Comparison of ENCODE assay signal across 11 mouse cellular contexts in the genomic region with DNA sequence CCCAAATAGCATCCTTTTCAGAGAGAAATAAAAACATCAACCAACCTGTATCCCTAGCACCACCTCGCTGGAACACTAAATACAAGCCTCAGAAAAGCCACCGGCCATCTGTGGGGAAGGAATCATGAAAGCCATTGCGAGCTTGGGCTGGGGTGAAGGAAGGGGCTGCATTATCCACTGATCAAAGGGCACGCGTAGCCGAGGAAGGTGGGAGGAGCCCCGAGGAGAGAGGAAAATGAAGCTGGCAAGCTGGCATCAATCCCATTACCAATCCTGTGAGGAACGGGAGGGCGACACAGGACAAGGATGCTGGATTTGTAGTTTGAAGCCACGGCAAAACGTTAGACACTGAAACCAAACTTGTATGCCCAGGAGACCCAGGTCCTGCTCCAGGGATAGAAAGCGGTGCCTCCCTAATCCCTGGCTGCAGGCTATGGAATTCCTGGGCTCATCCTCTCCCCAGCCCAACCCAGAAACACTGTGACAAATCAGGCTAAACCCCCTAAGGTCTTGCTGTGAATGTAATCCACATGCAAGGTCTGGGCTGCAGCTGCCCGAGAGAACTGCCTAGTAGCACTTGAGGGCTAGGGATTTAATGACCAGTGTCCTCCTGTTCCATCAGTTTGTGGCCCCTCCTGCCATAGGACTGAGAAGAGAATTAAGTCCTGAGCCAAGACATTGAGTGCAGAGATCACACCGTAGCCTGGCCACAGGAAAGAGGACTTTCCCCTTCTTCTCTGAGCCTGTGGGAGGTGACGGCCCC.
DNase-seq lines count a peak whose midpoint lies in the region; ATAC-seq and TF ChIP-seq lines count a peak whose summit lies in the region.
"Had no signal": no experiment of that assay in that cellular context is flagged by ENCODE, and none has a peak within 500 bp of the region (broad histone marks: within the 10 kb centered on the region; RNA-seq: fewer than 3 reads in every experiment).

No protein-coding gene starts in this region.

- peak overlapping the region; percentile 46 for H3K4me2 ChIP-seq in heart, embryonic 13.5 days
- peak overlapping the region; percentile 44 for H3K4me2 ChIP-seq in hindbrain, embryonic 12.5 days (replicated peaks)
- H3K4me2 ChIP-seq in lung, postnatal 0 days (replicated peaks; ENCODE audit: low read depth, low read length) = no peak overlapping the region

- no peak for TF ChIP-seq CTCF in lung, postnatal 0 days (IDR thresholded peaks at IDR 0.05)

- DNase-seq in heart, postnatal 4 days = no peak
- DNase-seq in embryonic facial prominence, embryonic 10.5 days (ENCODE audit: low spot score) = peak; percentile 40
- DNase-seq in neural tube, embryonic 10.5 days (ENCODE audit: extremely low spot score, low spot score) = peak; percentile 36
- DNase-seq in right cerebral cortex, postnatal 25 days = no peak
- DNase-seq in lung, postnatal 0 days (ENCODE audit: low spot score) = no peak
- DNase-seq: adrenal gland, postnatal 14 days; right cerebral cortex, adult 18-20 months had no signal

- H3K36me3 ChIP-seq in heart, embryonic 13.5 days = no peaks in the 10 kb centered on the region
- no peaks in the 10 kb centered on the region for H3K36me3 ChIP-seq in embryonic facial prominence, embryonic 10.5 days (replicated peaks)
- no peaks in the 10 kb centered on the region for H3K36me3 ChIP-seq in hindbrain, embryonic 12.5 days
- H3K36me3 ChIP-seq in lung, postnatal 0 days (ENCODE audit: insufficient read depth, low read length) = no peaks in the 10 kb centered on the region

- no peak for TF ChIP-seq EP300 in lung, postnatal 0 days (IDR thresholded peaks at IDR 0.05)

- H3K4me1 ChIP-seq in heart, embryonic 13.5 days = peaks cover 23% of the 10 kb centered on the region
- peaks cover 27% of the 10 kb centered on the region for H3K4me1 ChIP-seq in embryonic facial prominence, embryonic 10.5 days
- H3K4me1 ChIP-seq in hindbrain, embryonic 12.5 days = peaks cover 21% of the 10 kb centered on the region
- peaks cover 4% of the 10 kb centered on the region; the same call in 1 of the 2 replicates for H3K4me1 ChIP-seq in lung, postnatal 0 days (ENCODE audit: insufficient read depth, low read depth, low read length)

- no peak overlapping the region for H3K27ac ChIP-seq in heart, embryonic 13.5 days (replicated peaks)
- H3K27ac ChIP-seq in embryonic facial prominence, embryonic 10.5 days (replicated peaks) = no peak overlapping the region
- H3K27ac ChIP-seq in hindbrain, embryonic 12.5 days = no peak overlapping the region; the same call in 1 of the 2 replicates
- no peak overlapping the region for H3K27ac ChIP-seq in lung, postnatal 0 days (ENCODE audit: low read length)

- WGBS in heart, embryonic 13.5 days = 13% methylated on average over 15 of the region's 15 CpGs
- 9% methylated on average over 15 of the region's 15 CpGs for WGBS in embryonic facial prominence, embryonic 10.5 days
- WGBS in hindbrain, embryonic 12.5 days = 11% methylated on average over 15 of the region's 15 CpGs
- 24% methylated on average over 15 of the region's 15 CpGs for WGBS in lung, postnatal 0 days

- no peak overlapping the region for H3K4me3 ChIP-seq in heart, embryonic 13.5 days
- H3K4me3 ChIP-seq in embryonic facial prominence, embryonic 10.5 days = peak overlapping the region; percentile 29; the same call in 1 of the 2 replicates
- no peak overlapping the region for H3K4me3 ChIP-seq in hindbrain, embryonic 12.5 days
- no peak overlapping the region for H3K4me3 ChIP-seq in lung, postnatal 0 days (ENCODE audit: low read depth, low read length)

- peaks cover 53% of the 10 kb centered on the region for H3K27me3 ChIP-seq in heart, embryonic 13.5 days (replicated peaks)
- H3K27me3 ChIP-seq in embryonic facial prominence, embryonic 10.5 days (replicated peaks; ENCODE audit: low read depth, poor library complexity, severe bottlenecking) = peaks cover 36% of the 10 kb centered on the region
- H3K27me3 ChIP-seq in hindbrain, embryonic 12.5 days = peaks cover 22% of the 10 kb centered on the region
- no peaks in the 10 kb centered on the region for H3K27me3 ChIP-seq in lung, postnatal 0 days (replicated peaks; ENCODE audit: insufficient read depth, low read length)

- no peaks in the 10 kb centered on the region for H3K9me3 ChIP-seq in heart, embryonic 13.5 days
- no peaks in the 10 kb centered on the region for H3K9me3 ChIP-seq in embryonic facial prominence, embryonic 10.5 days
- no peaks in the 10 kb centered on the region for H3K9me3 ChIP-seq in hindbrain, embryonic 12.5 days (replicated peaks)
- H3K9me3 ChIP-seq in lung, postnatal 0 days (ENCODE audit: low read length) = no peaks in the 10 kb centered on the region

- no peak for ATAC-seq in heart, embryonic 13.5 days (ENCODE audit: extremely low read depth, insufficient number of reproducible peaks, low FRiP score, low TSS enrichment)
- ATAC-seq in hindbrain, embryonic 12.5 days (ENCODE audit: low FRiP score) = peak; percentile 64; the same call in 1 of the 2 replicates
- ATAC-seq in lung, postnatal 0 days = no peak
- no peak for ATAC-seq in inflammation-experienced regulatory T-cells, adult 6 months
- ATAC-seq: intestine, embryonic 16.5 days had no signal

- H3K9ac ChIP-seq in heart, embryonic 13.5 days = no peak overlapping the region
- H3K9ac ChIP-seq in hindbrain, embryonic 12.5 days = no peak overlapping the region
- no peak overlapping the region for H3K9ac ChIP-seq in lung, postnatal 0 days (replicated peaks; ENCODE audit: low read depth)

Comparison
In these comparisons a context has a peak if more than half of its experiments do, and no peak if none do; other contexts are left out.
1. DNase-seq: peak in embryonic facial prominence, embryonic 10.5 days (single experiment) and neural tube, embryonic 10.5 days (single experiment); none in heart, postnatal 4 days (single experiment), right cerebral cortex, postnatal 25 days (single experiment) and lung, postnatal 0 days (single experiment).